Mouse (Mus musculus): ENCODE measurements at regions not wholly inside any gene's neighbourhood (a gene's known extent, or its start where the extent isn't known, plus 50 kb on each side); places are given as distances from the start of the nearest gene placed in this dataset.

GRCm38 (mm10) chr2:78716157-78716798, 151.6 kb upstream of the Ube2e3 start:
- Histone ChIP-seq H3K9me3 (ENCODE audit: low read length) (no peaks in the 10 kb centered on the region), H3K4me1 (ENCODE audit: insufficient read depth) (no peaks in the 10 kb centered on the region), H3K9ac (no peak overlapping the region), H3K36me3 (ENCODE audit: insufficient read depth) (no peaks in the 10 kb centered on the region), H3K4me3 (ENCODE audit: low read depth, low read length) (no peak overlapping the region), H3K27me3 (ENCODE audit: insufficient read depth, low read length) (no peaks in the 10 kb centered on the region), H3K27ac (ENCODE audit: low read depth, low read length) (no peak overlapping the region), H3K4me2 (ENCODE audit: low read depth) (no peak overlapping the region)
- no peak for ATAC-seq
- DNase-seq = peak; percentile 14
- WGBS = 77% methylated on average over 7 of the region's 7 CpGs
- no peak for TF ChIP-seq CTCF (IDR thresholded peaks at IDR 0.05; ENCODE audit: low read depth)

- Histone ChIP-seq H3K4me3 (ENCODE audit: low read depth, low read length) (no peak overlapping the region), H3K27ac (ENCODE audit: low read depth, low read length) (no peak overlapping the region), H3K9me3 (ENCODE audit: low read length) (no peaks in the 10 kb centered on the region), H3K4me2 (ENCODE audit: low read depth) (no peak overlapping the region), H3K4me1 (ENCODE audit: insufficient read depth) (no peaks in the 10 kb centered on the region), H3K27me3 (ENCODE audit: insufficient read depth, low read length) (no peaks in the 10 kb centered on the region), H3K9ac (no peak overlapping the region), H3K36me3 (ENCODE audit: insufficient read depth) (no peaks in the 10 kb centered on the region)
- DNase-seq (peak; percentile 14), ATAC-seq (no peak)
- 11% methylated on average over 6 of the region's 6 CpGs for WGBS
- no peak for TF ChIP-seq CTCF (IDR thresholded peaks at IDR 0.05; ENCODE audit: low read depth)
These were observed 173.1 kb upstream of the Ube2e3 start for GRCm38 (mm10) chr2:78694851-78695250.

DNA sequence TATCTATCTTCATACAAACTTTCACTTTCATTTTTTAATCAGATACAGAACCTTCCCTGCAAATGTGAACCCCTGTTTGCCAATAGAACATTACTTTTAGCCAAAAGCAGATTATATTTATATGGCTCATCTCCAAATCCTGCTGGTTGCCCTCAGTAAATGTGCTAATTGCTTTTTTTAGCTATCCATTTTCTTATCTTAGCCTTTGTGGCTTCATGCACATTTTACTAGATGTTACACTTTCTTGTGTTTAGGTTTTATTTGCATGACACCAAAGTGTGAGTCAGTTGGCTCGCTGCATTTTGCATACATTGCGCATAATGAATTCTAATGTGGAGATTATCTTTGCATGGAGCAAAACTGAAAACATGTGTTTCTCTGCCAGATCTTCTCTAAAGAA, 211.3 kb upstream of the Ube2e3 start:
- Histone ChIP-seq H3K4me3 (ENCODE audit: low read depth, low read length) (no peak overlapping the region), H3K4me1 (ENCODE audit: insufficient read depth) (no peaks in the 10 kb centered on the region), H3K27ac (ENCODE audit: low read depth, low read length) (no peak overlapping the region), H3K9ac (no peak overlapping the region), H3K9me3 (ENCODE audit: low read length) (no peaks in the 10 kb centered on the region), H3K27me3 (ENCODE audit: insufficient read depth, low read length) (no peaks in the 10 kb centered on the region), H3K4me2 (ENCODE audit: low read depth) (no peak overlapping the region), H3K36me3 (ENCODE audit: insufficient read depth) (no peaks in the 10 kb centered on the region)
- 48% methylated on average over 2 of the region's 2 CpGs for WGBS
- peak; percentile 36 for DNase-seq
- TF ChIP-seq CTCF (IDR thresholded peaks at IDR 0.05; ENCODE audit: low read depth) = no peak
- ATAC-seq = peak; percentile 40; the same call in 1 of the 2 replicates

GRCm38 (mm10) chr2:78655156-78655855, 212.6 kb upstream of the Ube2e3 start:
- H3K9me3 ChIP-seq (ENCODE audit: low read length) = no peaks in the 10 kb centered on the region
- H3K9ac ChIP-seq = no peak overlapping the region
- no peaks in the 10 kb centered on the region for H3K36me3 ChIP-seq (ENCODE audit: insufficient read depth)
- peak; percentile 84 for ATAC-seq
- DNase-seq = peak; percentile 79
- H3K4me1 ChIP-seq (ENCODE audit: insufficient read depth) = no peaks in the 10 kb centered on the region
- no peak overlapping the region for H3K27ac ChIP-seq (ENCODE audit: low read depth, low read length)
- H3K4me2 ChIP-seq (ENCODE audit: low read depth) = no peak overlapping the region
- H3K27me3 ChIP-seq (ENCODE audit: insufficient read depth, low read length) = no peaks in the 10 kb centered on the region
- no peak overlapping the region for H3K4me3 ChIP-seq (ENCODE audit: low read depth, low read length)
- TF ChIP-seq CTCF (IDR thresholded peaks at IDR 0.05; ENCODE audit: low read depth) = no peak
- WGBS = 37% methylated on average over 7 of the region's 7 CpGs

GRCm38 (mm10) chr2:78651549-78651948, 216.4 kb upstream of the Ube2e3 start:
- H3K9ac ChIP-seq = no peak overlapping the region
- no peak overlapping the region for H3K27ac ChIP-seq (ENCODE audit: low read depth, low read length)
- H3K4me3 ChIP-seq (ENCODE audit: low read depth, low read length) = no peak overlapping the region
- 51% methylated on average over 2 of the region's 2 CpGs for WGBS
- no peaks in the 10 kb centered on the region for H3K4me1 ChIP-seq (ENCODE audit: insufficient read depth)
- H3K4me2 ChIP-seq (ENCODE audit: low read depth) = no peak overlapping the region
- H3K27me3 ChIP-seq (ENCODE audit: insufficient read depth, low read length) = no peaks in the 10 kb centered on the region
- no peak for DNase-seq
- TF ChIP-seq CTCF (IDR thresholded peaks at IDR 0.05; ENCODE audit: low read depth) = no peak
- H3K36me3 ChIP-seq (ENCODE audit: insufficient read depth) = no peaks in the 10 kb centered on the region
- no peak for ATAC-seq
- H3K9me3 ChIP-seq (ENCODE audit: low read length) = no peaks in the 10 kb centered on the region

GRCm38 (mm10) chr2:78640361-78640760, 227.6 kb upstream of the Ube2e3 start:
- no peak overlapping the region for H3K9ac ChIP-seq
- WGBS = 81% methylated on average over 6 of the region's 6 CpGs
- H3K4me3 ChIP-seq (ENCODE audit: low read depth, low read length) = no peak overlapping the region
- no peak overlapping the region for H3K4me2 ChIP-seq (ENCODE audit: low read depth)
- H3K36me3 ChIP-seq (ENCODE audit: insufficient read depth) = no peaks in the 10 kb centered on the region
- TF ChIP-seq CTCF (IDR thresholded peaks at IDR 0.05; ENCODE audit: low read depth) = no peak
- no peaks in the 10 kb centered on the region for H3K9me3 ChIP-seq (ENCODE audit: low read length)
- ATAC-seq (no peak), DNase-seq (no peak)
- H3K27ac ChIP-seq (ENCODE audit: low read depth, low read length) = no peak overlapping the region
- no peaks in the 10 kb centered on the region for H3K4me1 ChIP-seq (ENCODE audit: insufficient read depth)
- H3K27me3 ChIP-seq (ENCODE audit: insufficient read depth, low read length) = no peaks in the 10 kb centered on the region

DNA sequence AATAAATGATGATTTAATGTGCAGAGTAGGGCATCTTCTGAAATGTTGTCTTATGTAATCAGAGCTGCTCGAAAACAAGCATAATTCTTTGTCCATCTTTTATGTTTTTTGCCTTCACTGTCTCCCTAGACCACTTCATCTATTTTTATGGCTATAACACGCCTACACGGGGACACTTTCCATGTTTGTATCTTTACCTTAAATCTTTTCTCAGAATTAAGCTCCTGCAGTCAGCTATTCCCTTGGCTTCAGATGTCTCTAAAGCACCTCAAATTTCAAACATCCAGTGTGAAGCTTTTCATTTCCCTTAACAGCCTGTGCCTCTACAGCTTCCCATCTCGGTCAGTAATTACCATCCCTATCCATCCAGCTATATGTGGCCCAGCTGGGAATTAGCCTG, 242.7 kb upstream of the Ube2e3 start:
- H3K27ac ChIP-seq (ENCODE audit: low read depth, low read length) = no peak overlapping the region
- no peaks in the 10 kb centered on the region for H3K36me3 ChIP-seq (ENCODE audit: insufficient read depth)
- no peak overlapping the region for H3K4me3 ChIP-seq (ENCODE audit: low read depth, low read length)
- H3K9ac ChIP-seq = no peak overlapping the region
- TF ChIP-seq CTCF (IDR thresholded peaks at IDR 0.05; ENCODE audit: low read depth) = no peak
- DNase-seq (no peak), ATAC-seq (no peak)
- H3K4me1 ChIP-seq (ENCODE audit: insufficient read depth) = no peaks in the 10 kb centered on the region
- no peaks in the 10 kb centered on the region for H3K27me3 ChIP-seq (ENCODE audit: insufficient read depth, low read length)
- H3K4me2 ChIP-seq (ENCODE audit: low read depth) = no peak overlapping the region
- no peaks in the 10 kb centered on the region for H3K9me3 ChIP-seq (ENCODE audit: low read length)
- 82% methylated on average over 4 of the region's 4 CpGs for WGBS

Measured in forebrain, postnatal 0 days (tissue).